10 mouse cellular contexts compared by ENCODE assay signal in the genomic region with DNA sequence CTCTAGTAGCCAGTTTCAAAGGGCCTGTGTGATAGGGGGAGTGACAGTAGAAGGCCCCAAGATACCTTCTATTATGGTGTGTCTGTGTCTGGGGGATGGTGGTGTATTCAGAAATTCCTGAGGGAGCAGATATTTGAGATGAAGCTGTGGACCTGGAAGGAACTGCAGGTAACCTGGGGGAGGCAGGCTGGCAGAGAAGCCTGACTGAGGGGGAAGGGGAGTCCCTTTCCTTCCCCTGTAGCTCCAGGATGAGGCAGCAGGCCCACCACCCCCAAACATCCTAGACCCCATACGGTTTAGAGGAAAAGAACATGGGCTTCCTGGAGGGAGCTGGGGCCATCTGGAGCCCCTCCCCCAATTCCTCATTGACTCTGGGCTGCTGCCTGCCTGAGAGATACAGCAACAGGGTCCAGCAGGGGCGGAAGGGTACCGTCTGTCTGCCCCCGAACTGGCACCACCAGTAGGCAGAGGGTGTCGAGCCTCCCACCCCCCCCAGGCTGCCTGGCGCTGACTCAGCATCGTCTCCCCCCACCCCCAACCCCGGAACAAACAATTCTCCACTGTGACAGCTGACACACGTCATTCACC. TPM values are rescaled to one million over a fixed set of nuclear protein-coding genes. Genes with fewer than 3 reads are reported as not detected.
DNase-seq lines count a peak whose midpoint lies in the region; ATAC-seq lines count a peak whose summit lies in the region.
"Had no signal": no experiment of that assay in that cellular context is flagged by ENCODE, and none has a peak within 500 bp of the region (broad histone marks: within the 10 kb centered on the region; RNA-seq: fewer than 3 reads in every experiment).

No protein-coding gene starts in this region.

- peak overlapping the region; percentile 91 for H3K4me2 ChIP-seq in embryonic facial prominence, embryonic 13.5 days
- H3K4me2 ChIP-seq in intestine, embryonic 16.5 days (ENCODE audit: low read depth, low read length): no peak overlapping the region
- H3K4me2 ChIP-seq in midbrain, embryonic 15.5 days: peak overlapping the region; percentile 93
- H3K4me2 ChIP-seq: liver, embryonic 13.5 days had no signal

- peaks cover 43% of the 10 kb centered on the region for H3K36me3 ChIP-seq in heart, embryonic 10.5 days
- peaks cover 44% of the 10 kb centered on the region for H3K36me3 ChIP-seq in embryonic facial prominence, embryonic 13.5 days
- peaks cover 8% of the 10 kb centered on the region for H3K36me3 ChIP-seq in intestine, embryonic 16.5 days (ENCODE audit: control insufficient read depth, insufficient read depth, low read length)
- peaks cover 18% of the 10 kb centered on the region for H3K36me3 ChIP-seq in midbrain, embryonic 15.5 days (replicated peaks)

- peaks cover 66% of the 10 kb centered on the region for H3K4me1 ChIP-seq in heart, embryonic 10.5 days
- H3K4me1 ChIP-seq in embryonic facial prominence, embryonic 13.5 days: peaks cover 64% of the 10 kb centered on the region
- H3K4me1 ChIP-seq in intestine, embryonic 16.5 days (ENCODE audit: control insufficient read depth, insufficient read depth, low read length): peaks cover 27% of the 10 kb centered on the region
- H3K4me1 ChIP-seq in midbrain, embryonic 15.5 days: peaks cover 66% of the 10 kb centered on the region

- 9% methylated on average over 9 of the region's 9 CpGs for WGBS in heart, embryonic 10.5 days
- 16% methylated on average over 9 of the region's 9 CpGs for WGBS in embryonic facial prominence, embryonic 13.5 days
- 14% methylated on average over 9 of the region's 9 CpGs for WGBS in intestine, embryonic 16.5 days
- WGBS in midbrain, embryonic 15.5 days: 11% methylated on average over 9 of the region's 9 CpGs

- H3K27ac ChIP-seq in heart, embryonic 10.5 days: peak overlapping the region; percentile 36; the same call in 1 of the 2 replicates
- H3K27ac ChIP-seq in embryonic facial prominence, embryonic 13.5 days: no peak overlapping the region
- H3K27ac ChIP-seq in intestine, embryonic 16.5 days (ENCODE audit: low read length): no peak overlapping the region
- peak overlapping the region; percentile 99 for H3K27ac ChIP-seq in midbrain, embryonic 15.5 days
- H3K27ac ChIP-seq: liver, embryonic 13.5 days had no signal

- no peaks in the 10 kb centered on the region; the same call in 1 of the 2 replicates for H3K27me3 ChIP-seq in heart, embryonic 10.5 days (ENCODE audit: insufficient read depth, poor library complexity, severe bottlenecking)
- no peaks in the 10 kb centered on the region for H3K27me3 ChIP-seq in embryonic facial prominence, embryonic 13.5 days
- no peaks in the 10 kb centered on the region for H3K27me3 ChIP-seq in intestine, embryonic 16.5 days (replicated peaks; ENCODE audit: control insufficient read depth, insufficient read depth, low read length)
- no peaks in the 10 kb centered on the region for H3K27me3 ChIP-seq in midbrain, embryonic 15.5 days (replicated peaks)

- no peak for DNase-seq in heart, embryonic 10.5 days (ENCODE audit: low spot score)
- DNase-seq in heart, postnatal 4 days: no peak
- DNase-seq in ovary, adult 18-20 months (ENCODE audit: low spot score): no peak
- DNase-seq in embryo, embryonic 9.5 days (ENCODE audit: extremely low spot score): no peak
- DNase-seq in urinary bladder, adult 18-20 months (ENCODE audit: low spot score in 2 of 2): no peak
- DNase-seq: cerebellum, postnatal 36 days; liver, embryonic 13.5 days had no signal

- peak overlapping the region; percentile 94; the same call in 1 of the 2 replicates for H3K9ac ChIP-seq in embryonic facial prominence, embryonic 13.5 days
- peak overlapping the region; percentile 39; the same call in 1 of the 2 replicates for H3K9ac ChIP-seq in intestine, embryonic 16.5 days (ENCODE audit: low read depth, low read length)
- H3K9ac ChIP-seq in midbrain, embryonic 15.5 days: peak overlapping the region; percentile 100
- H3K9ac ChIP-seq: liver, embryonic 13.5 days had no signal

- H3K4me3 ChIP-seq in heart, embryonic 10.5 days: peak overlapping the region; percentile 22
- peak overlapping the region; percentile 79; the same call in 1 of the 2 replicates for H3K4me3 ChIP-seq in embryonic facial prominence, embryonic 13.5 days
- no peak overlapping the region for H3K4me3 ChIP-seq in intestine, embryonic 16.5 days (ENCODE audit: low read length)
- peak overlapping the region; percentile 96 for H3K4me3 ChIP-seq in midbrain, embryonic 15.5 days
- H3K4me3 ChIP-seq: liver, embryonic 13.5 days had no signal

- H3K9me3 ChIP-seq in heart, embryonic 10.5 days: no peaks in the 10 kb centered on the region
- H3K9me3 ChIP-seq in embryonic facial prominence, embryonic 13.5 days: no peaks in the 10 kb centered on the region
- H3K9me3 ChIP-seq in intestine, embryonic 16.5 days (ENCODE audit: control insufficient read depth, low read length): no peaks in the 10 kb centered on the region
- no peaks in the 10 kb centered on the region for H3K9me3 ChIP-seq in midbrain, embryonic 15.5 days
- H3K9me3 ChIP-seq: liver, embryonic 13.5 days had no signal

- no peak for ATAC-seq in embryonic facial prominence, embryonic 13.5 days (ENCODE audit: insufficient number of reproducible peaks, insufficient read depth, low FRiP score, low TSS enrichment, low read depth)
- no peak for ATAC-seq in intestine, embryonic 16.5 days
- no peak for ATAC-seq in midbrain, embryonic 15.5 days (replicated peaks)

RNA-seq across cellular contexts. Expression of a gene that starts 2.3 kb away (rescaled TPM):
- polyA plus RNA-seq in heart, embryonic 10.5 days (2016; fragmentation: Nextera tagmentation; extraction: Ambion mirVana): 4.6 and 12.7 TPM in 2 replicates
- 1 to 10 TPM; 1.8 to 2.1 TPM for total RNA-seq in heart, postnatal 4 days (2021)
- polyA plus RNA-seq in embryonic facial prominence, embryonic 13.5 days (2015; fragmentation: Nextera tagmentation; extraction: Ambion mirVana): 50.6 and 60.1 TPM in 2 replicates
- 8.1 and 8.3 TPM in 2 replicates for polyA plus RNA-seq in intestine, embryonic 16.5 days (2015; fragmentation: Nextera tagmentation; extraction: Ambion mirVana)
- polyA plus RNA-seq in midbrain, embryonic 15.5 days (2015; fragmentation: Nextera tagmentation; extraction: Ambion mirVana): 480 and 492 TPM in 2 replicates

RNA-seq across cellular contexts. Expression of a gene that starts 7.6 kb away (rescaled TPM):
- polyA plus RNA-seq in heart, embryonic 10.5 days (2016; fragmentation: Nextera tagmentation; extraction: Ambion mirVana): 94.9 and 104 TPM in 2 replicates
- total RNA-seq in heart, postnatal 4 days (2021): 10 to 100 TPM; 70.2 to 72.5 TPM
- polyA plus RNA-seq in embryonic facial prominence, embryonic 13.5 days (2015; fragmentation: Nextera tagmentation; extraction: Ambion mirVana): 72.4 and 87.2 TPM in 2 replicates
- 155 and 176 TPM in 2 replicates for polyA plus RNA-seq in intestine, embryonic 16.5 days (2015; fragmentation: Nextera tagmentation; extraction: Ambion mirVana)
- polyA plus RNA-seq in midbrain, embryonic 15.5 days (2015; fragmentation: Nextera tagmentation; extraction: Ambion mirVana): 43.4 and 55.8 TPM in 2 replicates

RNA-seq across cellular contexts. Expression of a gene that starts 10.7 kb away (rescaled TPM):
- polyA plus RNA-seq in heart, embryonic 10.5 days (2016; fragmentation: Nextera tagmentation; extraction: Ambion mirVana): 6.4 and 7.6 TPM in 2 replicates
- total RNA-seq in heart, postnatal 4 days (2021): 1 to 10 TPM; 3.8 to 4.1 TPM
- 2.6 and 4.6 TPM in 2 replicates for polyA plus RNA-seq in embryonic facial prominence, embryonic 13.5 days (2015; fragmentation: Nextera tagmentation; extraction: Ambion mirVana)
- polyA plus RNA-seq in intestine, embryonic 16.5 days (2015; fragmentation: Nextera tagmentation; extraction: Ambion mirVana): 4.7 and 5.1 TPM in 2 replicates
- polyA plus RNA-seq in midbrain, embryonic 15.5 days (2015; fragmentation: Nextera tagmentation; extraction: Ambion mirVana): 20.3 and 21.2 TPM in 2 replicates

RNA-seq across cellular contexts. Expression of a gene that starts 10.9 kb away (rescaled TPM):
- polyA plus RNA-seq in heart, embryonic 10.5 days (2016; fragmentation: Nextera tagmentation; extraction: Ambion mirVana): 261 and 263 TPM in 2 replicates
- total RNA-seq in heart, postnatal 4 days (2021): 100 to 1,000 TPM; 188 to 191 TPM
- 234 and 262 TPM in 2 replicates for polyA plus RNA-seq in embryonic facial prominence, embryonic 13.5 days (2015; fragmentation: Nextera tagmentation; extraction: Ambion mirVana)
- 241 and 244 TPM in 2 replicates for polyA plus RNA-seq in intestine, embryonic 16.5 days (2015; fragmentation: Nextera tagmentation; extraction: Ambion mirVana)
- 216 and 233 TPM in 2 replicates for polyA plus RNA-seq in midbrain, embryonic 15.5 days (2015; fragmentation: Nextera tagmentation; extraction: Ambion mirVana)

RNA-seq across cellular contexts. Expression of a gene that starts 22.4 kb away (rescaled TPM):
- 23.7 and 27.0 TPM in 2 replicates for polyA plus RNA-seq in heart, embryonic 10.5 days (2016; fragmentation: Nextera tagmentation; extraction: Ambion mirVana)
- total RNA-seq in heart, postnatal 4 days (2021): 10 to 100 TPM; 43.7 to 43.8 TPM
- 20.7 and 30.4 TPM in 2 replicates for polyA plus RNA-seq in embryonic facial prominence, embryonic 13.5 days (2015; fragmentation: Nextera tagmentation; extraction: Ambion mirVana)
- 12.7 and 13.6 TPM in 2 replicates for polyA plus RNA-seq in intestine, embryonic 16.5 days (2015; fragmentation: Nextera tagmentation; extraction: Ambion mirVana)
- 76.8 and 78.4 TPM in 2 replicates for polyA plus RNA-seq in midbrain, embryonic 15.5 days (2015; fragmentation: Nextera tagmentation; extraction: Ambion mirVana)

Comparison
In these comparisons a context has a peak if more than half of its experiments do, and no peak if none do; other contexts are left out.
1. H3K27ac ChIP-seq: peak in heart, embryonic 10.5 days (single experiment) and midbrain, embryonic 15.5 days (single experiment); none in embryonic facial prominence, embryonic 13.5 days (single experiment) and intestine, embryonic 16.5 days (single experiment).
2. H3K9ac ChIP-seq: peak in every context shown above with its lines; median percentile 100 in midbrain, embryonic 15.5 days; 94 in embryonic facial prominence, embryonic 13.5 days; 39 in intestine, embryonic 16.5 days.